Mouse (Mus musculus): Measurements from ENCODE around the gene Rpgr. TPM values are rescaled to one million over a fixed set of nuclear protein-coding genes. Genes with fewer than 3 reads are reported as not detected.

Gene Rpgr
- total and polyA plus RNA-seq, 3 experiments = not detected

- Histone ChIP-seq H3K36me3 (ENCODE audit: control insufficient read depth in 1 of 2, insufficient read depth in 2 of 2, low read length in 2 of 2) (no peaks in the 10 kb centered on the region), H3K4me1 (ENCODE audit: control insufficient read depth in 1 of 2, insufficient read depth in 2 of 2, low read length in 2 of 2) (no peaks in the 10 kb centered on the region), H3K27me3 (ENCODE audit: control insufficient read depth in 1 of 2, insufficient read depth in 2 of 2, low read length in 2 of 2) (no peaks in the 10 kb centered on the region), H3K4me3 (ENCODE audit: control insufficient read depth in 1 of 2, insufficient read depth in 1 of 2, low read depth in 2 of 2, low read length in 2 of 2) (no peak overlapping the region), H3K9ac (ENCODE audit: control insufficient read depth, low read depth, low read length, poor library complexity, severe bottlenecking) (no peak overlapping the region), H3K79me2 (ENCODE audit: control insufficient read depth, insufficient read depth, low read length, poor library complexity) (no peaks in the 10 kb centered on the region), H3K27ac (ENCODE audit: control insufficient read depth, low read depth, low read length) (no peak overlapping the region), H3K9me3 (replicated peaks; ENCODE audit: insufficient read depth, low read length) (no peaks in the 10 kb centered on the region)
- DNase-seq (ENCODE audit: low read depth, low spot score) = no peak
- TF ChIP-seq MAFK (IDR thresholded peaks at IDR 0.05; ENCODE audit: borderline replicate concordance, low read depth, low read length) = no peak
- no peak for TF ChIP-seq NRF1 (IDR thresholded peaks at IDR 0.05; ENCODE audit: insufficient read depth, low read depth, low read length, poor library complexity, severe bottlenecking)
- no peak for TF ChIP-seq MEF2A (IDR thresholded peaks at IDR 0.05; ENCODE audit: extremely low read depth, insufficient replicate concordance, low read depth, low read length, poor library complexity, severe bottlenecking)
- no peak for TF ChIP-seq ETS1 (IDR thresholded peaks at IDR 0.05; ENCODE audit: low read depth, low read length)
- TF ChIP-seq TCF12 (IDR thresholded peaks at IDR 0.05; ENCODE audit: low read depth, low read length) = no peak
- TF ChIP-seq BHLHE40 (IDR thresholded peaks at IDR 0.05; ENCODE audit: borderline replicate concordance, low read depth, low read length) = no peak
- TF ChIP-seq ZNF384 (IDR thresholded peaks at IDR 0.05; ENCODE audit: low read depth, low read length) = no peak
- TF ChIP-seq MAZ (IDR thresholded peaks at IDR 0.05; ENCODE audit: low read depth, low read length) = no peak
- no peak for TF ChIP-seq SMC3 (IDR thresholded peaks at IDR 0.05; ENCODE audit: low read depth, low read length)
- no peak for TF ChIP-seq MYC (IDR thresholded peaks at IDR 0.05; ENCODE audit: low read depth, low read length)
Measured at GRCm38 (mm10) chrX:10219281-10219680, 2.6 kb upstream of the Rpgr start.

- no peaks in the 10 kb centered on the region for H3K27me3 ChIP-seq (ENCODE audit: control insufficient read depth in 1 of 2, insufficient read depth in 2 of 2, low read length in 2 of 2)
- no peak for DNase-seq (ENCODE audit: low read depth, low spot score)
- no peak overlapping the region for H3K27ac ChIP-seq (ENCODE audit: control insufficient read depth, low read depth, low read length)
Measured at GRCm38 (mm10) chrX:10215972-10216371, 748 bp downstream of the Rpgr start.

GRCm38 (mm10) chrX:10205937-10206336 lies 10.8 kb downstream of the Rpgr start:
- DNase-seq (ENCODE audit: low read depth, low spot score) = no peak
- no peak overlapping the region for H3K27ac ChIP-seq (ENCODE audit: control insufficient read depth, low read depth, low read length)
- H3K9me3 ChIP-seq (replicated peaks; ENCODE audit: insufficient read depth, low read length) = no peaks in the 10 kb centered on the region
- no peaks in the 10 kb centered on the region for H3K79me2 ChIP-seq (ENCODE audit: control insufficient read depth, insufficient read depth, low read length, poor library complexity)
- H3K36me3 ChIP-seq (ENCODE audit: control insufficient read depth in 1 of 2, insufficient read depth in 2 of 2, low read length in 2 of 2) = no peaks in the 10 kb centered on the region
- no peaks in the 10 kb centered on the region for H3K27me3 ChIP-seq (ENCODE audit: control insufficient read depth in 1 of 2, insufficient read depth in 2 of 2, low read length in 2 of 2)
- TF ChIP-seq ZMIZ1 (IDR thresholded peaks at IDR 0.05; ENCODE audit: low read depth, low read length) = no peak
- H3K4me1 ChIP-seq (ENCODE audit: control insufficient read depth in 1 of 2, insufficient read depth in 2 of 2, low read length in 2 of 2) = no peaks in the 10 kb centered on the region
- H3K9ac ChIP-seq (ENCODE audit: control insufficient read depth, low read depth, low read length, poor library complexity, severe bottlenecking) = no peak overlapping the region
- no peak overlapping the region for H3K4me3 ChIP-seq (ENCODE audit: control insufficient read depth in 1 of 2, insufficient read depth in 1 of 2, low read depth in 2 of 2, low read length in 2 of 2)

More at GRCm38 (mm10) chrX:10215972-10216371, 748 bp downstream of the Rpgr start:
- Histone ChIP-seq H3K79me2 (ENCODE audit: control insufficient read depth, insufficient read depth, low read length, poor library complexity) (no peaks in the 10 kb centered on the region), H3K4me1 (ENCODE audit: control insufficient read depth in 1 of 2, insufficient read depth in 2 of 2, low read length in 2 of 2) (no peaks in the 10 kb centered on the region), H3K4me3 (ENCODE audit: control insufficient read depth in 1 of 2, insufficient read depth in 1 of 2, low read depth in 2 of 2, low read length in 2 of 2) (no peak overlapping the region), H3K9me3 (replicated peaks; ENCODE audit: insufficient read depth, low read length) (no peaks in the 10 kb centered on the region), H3K9ac (ENCODE audit: control insufficient read depth, low read depth, low read length, poor library complexity, severe bottlenecking) (no peak overlapping the region), H3K36me3 (ENCODE audit: control insufficient read depth in 1 of 2, insufficient read depth in 2 of 2, low read length in 2 of 2) (no peaks in the 10 kb centered on the region)
- TF ChIP-seq TAL1 (IDR thresholded peaks at IDR 0.05; ENCODE audit: low read length) = no peak
- no peak for TF ChIP-seq BHLHE40 (IDR thresholded peaks at IDR 0.05; ENCODE audit: borderline replicate concordance, low read depth, low read length)
- no peak for TF ChIP-seq NRF1 (IDR thresholded peaks at IDR 0.05; ENCODE audit: insufficient read depth, low read depth, low read length, poor library complexity, severe bottlenecking)
- TF ChIP-seq CHD1 (IDR thresholded peaks at IDR 0.05; ENCODE audit: low read depth, low read length) = no peak
- TF ChIP-seq SIN3A (IDR thresholded peaks at IDR 0.05; ENCODE audit: low read length) = no peak
- TF ChIP-seq POLR2AphosphoS2 (IDR thresholded peaks at IDR 0.05; ENCODE audit: low read length) = no peak
- no peak for TF ChIP-seq ZMIZ1 (IDR thresholded peaks at IDR 0.05; ENCODE audit: low read depth, low read length)
- no peak for TF ChIP-seq CHD2 (IDR thresholded peaks at IDR 0.05; ENCODE audit: low read length)
- TF ChIP-seq TCF12 (IDR thresholded peaks at IDR 0.05; ENCODE audit: low read depth, low read length) = no peak
- no peak for TF ChIP-seq HCFC1 (IDR thresholded peaks at IDR 0.05; ENCODE audit: low read depth, low read length)
- no peak for TF ChIP-seq POLR2A (IDR thresholded peaks at IDR 0.05; ENCODE audit: control insufficient read depth in 1 of 2, insufficient read depth in 1 of 2, low read depth in 1 of 2, low read length in 2 of 2, poor library complexity in 1 of 2)

Measured in MEL (cell line).